Mouse (Mus musculus) G1E (cell line): ENCODE data around the gene Zcchc17. TPM values are rescaled to one million over a fixed set of nuclear protein-coding genes. Genes with fewer than 3 reads are reported as not detected.

Experiments
- ATAC-seq: 2 replicates; pipeline ENCODE4 v1.8.0; 2016; ENCODE audit warnings: mild to moderate bottlenecking; ENCODE audit not compliant: insufficient number of reproducible peaks, poor library complexity, low FRiP score, severe bottlenecking; ENCODE audit errors: extremely low read depth
- DNase-seq: peaks from one replicate; pipeline ENCODE4 v3.0.0; 2012; ENCODE audit warnings: low spot score
- H3K27me3 ChIP-seq: 2 replicates; pipeline ENCODE4 v1.6.1; 2012; ENCODE audit warnings: mild to moderate bottlenecking, low read length, inconsistent platforms; ENCODE audit not compliant: insufficient read depth
- H3K36me3 ChIP-seq: replicated peaks from 2 replicates; pipeline ENCODE3; 2012; ENCODE audit warnings: mild to moderate bottlenecking, inconsistent platforms
- H3K4me1 ChIP-seq: 2 replicates; pipeline ENCODE4 v1.6.1; 2012; ENCODE audit warnings: low read depth, low read length, inconsistent platforms, mixed read lengths; ENCODE audit not compliant: insufficient read depth
- H3K4me3 ChIP-seq: 2 replicates; pipeline ENCODE4 v1.5.1; 2012; ENCODE audit warnings: low read depth, mild to moderate bottlenecking, inconsistent platforms, low read length, moderate library complexity, mixed read lengths
- H3K9me3 ChIP-seq: replicated peaks from 2 replicates; pipeline ENCODE4 v1.6.1; 2012; ENCODE audit warnings: inconsistent platforms
- CTCF ChIP-seq: IDR thresholded peaks from 2 replicates; pipeline ENCODE4 v1.5.1; 2012; ENCODE audit warnings: low read depth, low read length, inconsistent platforms, mixed read lengths
- GATA1 ChIP-seq: IDR thresholded peaks from 2 replicates; pipeline ENCODE4 v1.6.1; 2012; ENCODE audit warnings: borderline replicate concordance, low read length, inconsistent platforms, mixed read lengths
- GATA2 ChIP-seq: IDR thresholded peaks from 2 replicates; pipeline ENCODE4 v1.6.1; 2012; ENCODE audit warnings: low read depth, low read length, inconsistent platforms, borderline replicate concordance
- POLR2AphosphoS5 ChIP-seq: IDR thresholded peaks from 2 replicates; pipeline ENCODE4 v1.6.1; 2012; ENCODE audit warnings: low read depth, low read length, inconsistent platforms; ENCODE audit not compliant: insufficient replicate concordance
- TAL1 ChIP-seq: conservative IDR thresholded peaks from 2 replicates; pipeline ENCODE4 v1.6.1; 2012; ENCODE audit warnings: low read depth, low read length, inconsistent platforms, mixed read lengths
- polyA plus RNA-seq: library from polyadenylated mRNA; stranded (reverse); fragments of >175 nt; gene quantifications from 2 replicates; pipeline ENCODE4 v1.2.3, GENCODE M21; 2012
- total RNA-seq, 2 experiments: library from RNA; stranded (forward) in 1 of 2; stranded (reverse) in 1 of 2; fragments of 200-1000 nt in 1 of 2; fragments of >200 nt in 1 of 2; fragmentation: Nextera tagmentation in 1 of 2; gene quantifications; 2 replicates each; pipeline ENCODE4 v1.2.3; 2014 to 2017

Zcchc17 gene
- total and polyA plus RNA-seq, 3 experiments: 25.6 to 69.1 (median 33.9) TPM

- Histone ChIP-seq H3K4me3 (no peak overlapping the region), H3K9me3 (no peaks in the 10 kb centered on the region), H3K4me1 (peaks cover 10% of the 10 kb centered on the region), H3K27me3 (no peaks in the 10 kb centered on the region), H3K36me3 (peaks cover 88% of the 10 kb centered on the region)
- no peak for TF ChIP-seq POLR2AphosphoS5
- no peak for TF ChIP-seq GATA2
- no peak for TF ChIP-seq CTCF
- no peak for TF ChIP-seq GATA1
- TF ChIP-seq TAL1: no peak
- DNase-seq (no peak), ATAC-seq (no peak)
Measured at GRCm38 (mm10) chr4:130316691-130317090, 43.1 kb downstream of the Zcchc17 start.

GRCm38 (mm10) chr4:130315771-130316527 lies 43.8 kb downstream of the Zcchc17 start:
- Histone ChIP-seq H3K4me3 (no peak overlapping the region), H3K36me3 (peaks cover 81% of the 10 kb centered on the region), H3K27me3 (no peaks in the 10 kb centered on the region), H3K9me3 (no peaks in the 10 kb centered on the region), H3K4me1 (peaks cover 5% of the 10 kb centered on the region)
- no peak for DNase-seq
- TF ChIP-seq GATA2 (no peak), GATA1 (no peak), POLR2AphosphoS5 (no peak), TAL1 (no peak), CTCF (no peak)
- ATAC-seq: no peak

GRCm38 (mm10) chr4:130313552-130313951 lies 46.2 kb downstream of the Zcchc17 start:
- DNase-seq: no peak
- Histone ChIP-seq H3K36me3 (peaks cover 58% of the 10 kb centered on the region), H3K27me3 (peaks cover 18% of the 10 kb centered on the region), H3K9me3 (no peaks in the 10 kb centered on the region), H3K4me3 (no peak overlapping the region), H3K4me1 (no peaks in the 10 kb centered on the region; the same call in 1 of the 2 replicates)
- no peak for ATAC-seq
- TF ChIP-seq GATA1 (no peak), POLR2AphosphoS5 (no peak), CTCF (no peak), TAL1 (no peak), GATA2 (no peak)

GRCm38 (mm10) chr4:130312526-130312925 lies 47.2 kb downstream of the Zcchc17 start:
- Histone ChIP-seq H3K9me3 (no peaks in the 10 kb centered on the region), H3K4me3 (no peak overlapping the region), H3K36me3 (peaks cover 48% of the 10 kb centered on the region), H3K4me1 (no peaks in the 10 kb centered on the region; the same call in 1 of the 2 replicates), H3K27me3 (peaks cover 28% of the 10 kb centered on the region)
- DNase-seq (no peak), ATAC-seq (no peak)
- TF ChIP-seq GATA1 (no peak), TAL1 (no peak), POLR2AphosphoS5 (no peak), CTCF (no peak), GATA2 (no peak)

GRCm38 (mm10) chr4:130309254-130309653 lies 50.5 kb downstream of the Zcchc17 start:
- no peaks in the 10 kb centered on the region for H3K9me3 ChIP-seq
- ATAC-seq (no peak), DNase-seq (no peak)
- H3K4me1 ChIP-seq: peaks cover 10% of the 10 kb centered on the region
- no peak overlapping the region for H3K4me3 ChIP-seq
- no peak for TF ChIP-seq POLR2AphosphoS5
- peaks cover 16% of the 10 kb centered on the region for H3K36me3 ChIP-seq
- H3K27me3 ChIP-seq: peaks cover 54% of the 10 kb centered on the region

GRCm38 (mm10) chr4:130308231-130309081 lies 51.3 kb downstream of the Zcchc17 start, which contains the start of the genes Fabp3 and Gm10570:
Gene Fabp3 (plus strand): TSS chr4:130308595.
Gene Gm10570 (minus strand): TSS chr4:130308674.
- peaks cover 58% of the 10 kb centered on the region for H3K27me3 ChIP-seq
- H3K4me1 ChIP-seq: peaks cover 14% of the 10 kb centered on the region
- H3K9me3 ChIP-seq: no peaks in the 10 kb centered on the region
- ATAC-seq: no peak
- no peak for DNase-seq
- no peak within 1 kb of the TSS for H3K4me3 ChIP-seq
- no peak for TF ChIP-seq TAL1
- no peak for TF ChIP-seq POLR2AphosphoS5
- no peak for TF ChIP-seq GATA2
- TF ChIP-seq GATA1: no peak
- no peak for TF ChIP-seq CTCF
- H3K36me3 ChIP-seq: peaks cover 8% of the 10 kb centered on the region
